Mouse (Mus musculus): ENCODE data around the gene Rad51b.

DNA sequence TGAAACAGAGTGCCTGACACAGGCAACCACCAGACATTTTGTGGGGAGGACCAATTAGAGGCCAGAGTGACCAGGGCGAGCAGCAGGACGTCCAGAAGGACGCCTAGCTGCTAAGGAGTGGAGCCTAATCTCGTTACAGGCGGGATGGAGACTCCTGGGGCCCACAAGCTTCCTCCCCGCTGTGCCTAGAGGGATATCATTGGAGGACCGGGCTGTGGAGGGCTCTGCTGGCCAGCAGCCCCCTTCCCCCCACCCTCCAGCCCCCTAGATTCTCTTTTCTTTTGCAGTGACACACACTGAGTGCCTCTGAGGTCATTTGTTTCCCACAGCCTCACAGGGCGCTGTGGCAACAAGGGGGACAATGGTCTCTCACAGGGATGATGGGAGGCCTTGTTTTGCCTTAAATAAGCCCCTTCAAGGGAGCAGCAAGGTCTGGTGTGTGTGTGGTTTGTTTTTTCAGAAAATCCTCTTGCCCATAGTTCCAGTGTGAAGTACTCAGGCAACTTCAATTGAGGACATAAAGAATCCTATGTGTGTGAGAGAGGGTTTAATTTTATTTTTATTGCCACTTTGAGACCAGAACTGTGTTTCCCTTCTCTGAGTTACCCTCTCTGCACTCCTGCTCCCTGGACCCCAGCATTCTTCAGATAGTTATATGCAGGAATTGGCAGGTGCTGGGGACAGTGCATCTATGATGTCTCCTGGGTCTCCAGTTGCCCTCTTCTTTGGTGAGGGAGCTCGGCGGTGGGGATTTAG is 422.2 kb downstream of the Rad51b start:
- TF ChIP-seq CTCF (conservative IDR thresholded peaks at IDR 0.05; ENCODE audit: low read length) (no peak), NANOG (IDR thresholded peaks at IDR 0.05; ENCODE audit: borderline replicate concordance, low read length) (no peak), POU5F1 (IDR thresholded peaks at IDR 0.05; ENCODE audit: borderline replicate concordance, low read length) (no peak)

Measured in E14TG2a.4 (cell line).